Comparison of ENCODE assay signal across 12 mouse cellular contexts in the genomic region with DNA sequence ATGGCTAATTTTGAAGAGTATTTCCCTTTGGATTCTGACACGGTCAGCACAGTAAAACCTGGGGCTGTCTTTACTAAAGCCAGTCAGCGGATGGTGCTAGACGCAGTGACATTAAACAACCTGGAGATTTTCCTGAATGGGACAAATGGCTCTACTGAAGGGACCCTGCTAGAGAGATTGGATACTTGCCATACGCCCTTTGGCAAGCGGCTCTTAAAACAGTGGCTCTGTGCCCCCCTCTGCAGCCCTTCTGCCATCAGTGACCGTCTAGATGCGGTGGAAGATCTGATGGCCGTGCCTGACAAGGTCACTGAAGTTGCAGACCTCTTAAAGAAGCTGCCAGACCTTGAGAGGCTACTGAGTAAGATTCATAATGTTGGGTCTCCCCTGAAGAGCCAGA.
"Had no signal": no experiment of that assay in that cellular context is flagged by ENCODE, and none has a peak within 500 bp of the region (broad histone marks: within the 10 kb centered on the region; RNA-seq: fewer than 3 reads in every experiment).

No protein-coding gene starts in this region.

- H3K9ac ChIP-seq: kidney, embryonic 15.5 days; limb, embryonic 15.5 days; liver, embryonic 13.5 days; neural tube, embryonic 13.5 days had no signal

- H3K27me3 ChIP-seq: kidney, embryonic 15.5 days; limb, embryonic 15.5 days; liver, embryonic 13.5 days; neural tube, embryonic 13.5 days had no signal

- DNase-seq: kidney, postnatal 14 days; liver, embryonic 13.5 days; lung, adult 18-20 months; midbrain, embryonic 14.5 days; retina, postnatal 1 day; right cerebral cortex, postnatal 4 days; spleen, adult 18-20 months; thymus, adult 18-20 months; thymus, postnatal 14 days had no signal

- H3K9me3 ChIP-seq: kidney, embryonic 15.5 days; limb, embryonic 15.5 days; liver, embryonic 13.5 days; neural tube, embryonic 13.5 days had no signal

- H3K4me1 ChIP-seq: neural tube, embryonic 13.5 days had no signal

- H3K27ac ChIP-seq: kidney, embryonic 15.5 days; limb, embryonic 15.5 days; liver, embryonic 13.5 days; neural tube, embryonic 13.5 days had no signal

- H3K4me3 ChIP-seq: kidney, embryonic 15.5 days; limb, embryonic 15.5 days; liver, embryonic 13.5 days; neural tube, embryonic 13.5 days had no signal
